Mouse (Mus musculus) C2C12 (cell line): Measurements from ENCODE around the gene Lypd4. TPM values are rescaled to one million over a fixed set of nuclear protein-coding genes. Genes with fewer than 3 reads are reported as not detected.
"Not testable (repeated sequence)": the region's sequence is repeated elsewhere in the genome, so short reads cannot be mapped to it uniquely, and the experiment has no call there.

Experiments used
- H3K27me3 ChIP-seq: one replicate; pipeline ENCODE4 v1.6.1; 2011; ENCODE audit not compliant: control insufficient read depth, insufficient read depth, insufficient read length
- H3K36me3 ChIP-seq: one replicate; pipeline ENCODE4 v1.6.1; 2011; ENCODE audit not compliant: control insufficient read depth, insufficient read depth
- H3K4me3 ChIP-seq: one replicate; pipeline ENCODE4 v1.5.1; 2011; ENCODE audit warnings: mild to moderate bottlenecking, control low read depth; ENCODE audit not compliant: poor library complexity, insufficient read depth, severe bottlenecking
- H3K79me2 ChIP-seq: one replicate; pipeline ENCODE4 v1.6.1; 2011; ENCODE audit not compliant: control insufficient read depth, insufficient read depth
- H3K79me3 ChIP-seq: one replicate; pipeline ENCODE4 v1.6.1; 2011; ENCODE audit warnings: low read depth, control low read depth
- H3ac ChIP-seq: one replicate; pipeline ENCODE3; 2011; ENCODE audit warnings: low read depth; ENCODE audit not compliant: control insufficient read depth, insufficient read length
- CEBPB ChIP-seq: IDR thresholded peaks from one replicate; pipeline ENCODE4 v1.6.1; 2011; ENCODE audit warnings: low read depth, mild to moderate bottlenecking, control low read depth, moderate library complexity
- CTCF ChIP-seq: IDR thresholded peaks from one replicate; pipeline ENCODE4 v1.5.1; 2011; ENCODE audit not compliant: control insufficient read depth, insufficient read depth, insufficient read length
- FOSL1 ChIP-seq: IDR thresholded peaks from one replicate; pipeline ENCODE4 v1.8.0; 2011; ENCODE audit warnings: mild to moderate bottlenecking, low read length; ENCODE audit not compliant: poor library complexity, insufficient read depth, severe bottlenecking
- MAX ChIP-seq: IDR thresholded peaks from one replicate; pipeline ENCODE4 v1.6.1; 2011; ENCODE audit warnings: mild to moderate bottlenecking, control low read depth
- MYOD1 ChIP-seq: IDR thresholded peaks from one replicate; pipeline ENCODE4 v1.6.1; 2011; ENCODE audit warnings: low read depth; ENCODE audit not compliant: control insufficient read depth, insufficient read length
- MYOG ChIP-seq: IDR thresholded peaks from one replicate; pipeline ENCODE4 v1.6.1; 2011; ENCODE audit not compliant: control insufficient read depth, insufficient read length; ENCODE audit errors: extremely low read depth
- USF1 ChIP-seq: IDR thresholded peaks from one replicate; pipeline ENCODE4 v1.6.1; 2011; ENCODE audit warnings: low read depth, mild to moderate bottlenecking, control low read depth, moderate library complexity
- polyA plus RNA-seq: library from polyadenylated mRNA; unstranded; fragments of >200 nt; fragmentation: generic; extraction: Trizol; gene quantifications from one replicate; pipeline ENCODE4 v1.2.1, GENCODE M21; 2012; ENCODE audit warnings: missing spikeins

The Lypd4 gene
- polyA plus RNA-seq, 1 experiment = not detected

GRCm38 (mm10) chr7:24839410-24839808 is 30.3 kb downstream of the Lypd4 start:
- no peaks in the 10 kb centered on the region for H3K27me3 ChIP-seq
- TF ChIP-seq FOSL1 (no peak), MAX (no peak), MYOD1 (no peak), CEBPB (no peak), CTCF (no peak)
- no peak overlapping the region for H3K4me3 ChIP-seq

GRCm38 (mm10) chr7:24838732-24839409 is 30.9 kb downstream of the Lypd4 start:
- H3K4me3 ChIP-seq, H3K79me3 ChIP-seq, H3K27me3 ChIP-seq, H3ac ChIP-seq, H3K36me3 ChIP-seq, H3K79me2 ChIP-seq: not testable (repeated sequence)

More at GRCm38 (mm10) chr7:24839410-24839808, 30.3 kb downstream of the Lypd4 start:
- H3K79me2 ChIP-seq = no peaks in the 10 kb centered on the region
- no peak overlapping the region for H3ac ChIP-seq
- no peaks in the 10 kb centered on the region for H3K36me3 ChIP-seq
- H3K79me3 ChIP-seq = no peaks in the 10 kb centered on the region

- H3K4me3 ChIP-seq = no peak overlapping the region
- no peaks in the 10 kb centered on the region for H3K79me3 ChIP-seq
- H3ac ChIP-seq = no peak overlapping the region
- no peaks in the 10 kb centered on the region for H3K27me3 ChIP-seq
- no peaks in the 10 kb centered on the region for H3K79me2 ChIP-seq
- no peaks in the 10 kb centered on the region for H3K36me3 ChIP-seq
- no peak for TF ChIP-seq MYOD1
- TF ChIP-seq CTCF = no peak
- TF ChIP-seq USF1 = no peak
- TF ChIP-seq MAX = no peak
- TF ChIP-seq MYOG = no peak
- no peak for TF ChIP-seq FOSL1
- no peak for TF ChIP-seq CEBPB
Measured at GRCm38 (mm10) chr7:24827181-24827580, 42.6 kb downstream of the Lypd4 start.

- TF ChIP-seq MYOG = no peak
Measured at GRCm38 (mm10) chr7:24824452-24824851, 45.3 kb downstream of the Lypd4 start.

GRCm38 (mm10) chr7:24817502-24817901 is 52.2 kb downstream of the Lypd4 start:
- Histone ChIP-seq H3K27me3 (peaks cover under 1% of the 10 kb centered on the region), H3ac (no peak overlapping the region), H3K36me3 (no peaks in the 10 kb centered on the region), H3K79me3 (no peaks in the 10 kb centered on the region), H3K79me2 (no peaks in the 10 kb centered on the region), H3K4me3 (no peak overlapping the region)
- TF ChIP-seq CTCF = peak; percentile 75
- no peak for TF ChIP-seq USF1
- TF ChIP-seq CEBPB = no peak

More at GRCm38 (mm10) chr7:24824452-24824851, 45.3 kb downstream of the Lypd4 start:
- no peaks in the 10 kb centered on the region for H3K79me2 ChIP-seq
- H3K36me3 ChIP-seq = no peaks in the 10 kb centered on the region
- no peak overlapping the region for H3K4me3 ChIP-seq
- no peaks in the 10 kb centered on the region for H3K27me3 ChIP-seq
- no peaks in the 10 kb centered on the region for H3K79me3 ChIP-seq
- no peak overlapping the region for H3ac ChIP-seq

Other genes with a start within 250 kb of the Lypd4 start
- not detected for gene Lypd3, start 233.4 kb downstream of the Lypd4 start, polyA plus RNA-seq
- gene Tex101, start 193.3 kb downstream of the Lypd4 start, polyA plus RNA-seq = not detected
- gene BC049730, start 160.7 kb downstream of the Lypd4 start, polyA plus RNA-seq = not detected
- not detected for gene Gm4763, start 143.0 kb downstream of the Lypd4 start, polyA plus RNA-seq
- not detected for gene Cd177, start 109.6 kb downstream of the Lypd4 start, polyA plus RNA-seq
- gene Ceacam10, start 92.7 kb downstream of the Lypd4 start, polyA plus RNA-seq = 0.04 TPM
- 25.5 TPM for gene Gm9844, start 7.7 kb downstream of the Lypd4 start, polyA plus RNA-seq
- gene Dmrtc2, start 116 bp upstream of the Lypd4 start, polyA plus RNA-seq = not detected
- gene Rps19, start 14.4 kb upstream of the Lypd4 start, polyA plus RNA-seq = 3,185 TPM
- 0.09 TPM for gene Cd79a, start 27.4 kb upstream of the Lypd4 start, polyA plus RNA-seq
- 84.4 TPM for gene Arhgef1, start 33.0 kb upstream of the Lypd4 start, polyA plus RNA-seq
- not detected for gene Gm4881, start 74.6 kb upstream of the Lypd4 start, polyA plus RNA-seq
- 208 TPM for gene Rabac1, start 102.8 kb upstream of the Lypd4 start, polyA plus RNA-seq
- gene Atp1a3, start 136.0 kb upstream of the Lypd4 start, polyA plus RNA-seq = 0.22 TPM
- gene Grik5, start 202.4 kb upstream of the Lypd4 start, polyA plus RNA-seq = 9.8 TPM
- gene Zfp574, start 202.6 kb upstream of the Lypd4 start, polyA plus RNA-seq = 15.5 TPM